Mouse (Mus musculus): Measurements from ENCODE around the gene Tenm3.

GRCm38 (mm10) chr8:48177876-48178275 lies 665.9 kb downstream of the Tenm3 start:
- no peak for TF ChIP-seq CTCF (IDR thresholded peaks at IDR 0.05; ENCODE audit: extremely low read depth, insufficient read depth, low read length)
- TF ChIP-seq POLR2A (IDR thresholded peaks at IDR 0.05; ENCODE audit: extremely low read depth, insufficient read depth, low read length) = no peak
